Mouse (Mus musculus): ENCODE measurements around the gene Cutc. TPM values are rescaled to one million over a fixed set of nuclear protein-coding genes. Genes with fewer than 3 reads are reported as not detected.

Cutc gene
- total RNA-seq, 1 experiment: 3.8 TPM

- no peaks in the 10 kb centered on the region for H3K4me1 ChIP-seq (ENCODE audit: control insufficient read depth in 2 of 2, insufficient read depth in 2 of 2, low read length in 2 of 2, poor library complexity in 1 of 2)
- DNase-seq (ENCODE audit: low read depth, low spot score): no peak
- in situ Hi-C loops (cut with MboI; ENCODE audit: low sequenced_read_pairs in 2 of 2, unreplicated experiment in 2 of 2): no loop called here
- no peaks in the 10 kb centered on the region for H3K9me3 ChIP-seq (ENCODE audit: control insufficient read depth, insufficient read depth, low read depth, low read length)
- no peak overlapping the region for H3K9ac ChIP-seq (ENCODE audit: insufficient read depth, low read depth, low read length, poor library complexity, severe bottlenecking)
- H3K27ac ChIP-seq (ENCODE audit: insufficient read depth, low read depth, low read length, poor library complexity, severe bottlenecking): no peak overlapping the region
- H3K36me3 ChIP-seq (ENCODE audit: control insufficient read depth, insufficient read depth, low read length, poor library complexity, severe bottlenecking): no peaks in the 10 kb centered on the region
- H3K4me3 ChIP-seq (ENCODE audit: insufficient read depth in 1 of 2, low read depth in 1 of 2, low read length in 2 of 2, poor library complexity in 1 of 2, severe bottlenecking in 1 of 2): no peak overlapping the region
- TF ChIP-seq HCFC1 (IDR thresholded peaks at IDR 0.05; ENCODE audit: borderline replicate concordance, insufficient read depth, low read length) (no peak), MAFK (IDR thresholded peaks at IDR 0.05; ENCODE audit: insufficient read depth, low read depth, low read length) (peak; percentile 94)
Measured at GRCm38 (mm10) chr19:43761543-43762256, 8.9 kb downstream of the Cutc start.

GRCm38 (mm10) chr19:43762410-43762809 lies 9.6 kb downstream of the Cutc start:
- Histone ChIP-seq H3K27ac (ENCODE audit: insufficient read depth, low read depth, low read length, poor library complexity, severe bottlenecking) (no peak overlapping the region), H3K36me3 (ENCODE audit: control insufficient read depth, insufficient read depth, low read length, poor library complexity, severe bottlenecking) (no peaks in the 10 kb centered on the region), H3K9me3 (ENCODE audit: control insufficient read depth, insufficient read depth, low read depth, low read length) (no peaks in the 10 kb centered on the region), H3K9ac (ENCODE audit: insufficient read depth, low read depth, low read length, poor library complexity, severe bottlenecking) (no peak overlapping the region), H3K4me3 (ENCODE audit: insufficient read depth in 1 of 2, low read depth in 1 of 2, low read length in 2 of 2, poor library complexity in 1 of 2, severe bottlenecking in 1 of 2) (no peak overlapping the region), H3K4me1 (ENCODE audit: control insufficient read depth in 2 of 2, insufficient read depth in 2 of 2, low read length in 2 of 2, poor library complexity in 1 of 2) (no peaks in the 10 kb centered on the region)
- DNase-seq (ENCODE audit: low read depth, low spot score): no peak
- in situ Hi-C loops (cut with MboI; ENCODE audit: low sequenced_read_pairs in 2 of 2, unreplicated experiment in 2 of 2): no loop called here
- no peak for TF ChIP-seq MAFK (IDR thresholded peaks at IDR 0.05; ENCODE audit: insufficient read depth, low read depth, low read length)
- no peak for TF ChIP-seq ZNF384 (IDR thresholded peaks at IDR 0.05; ENCODE audit: low read depth, low read length)
- TF ChIP-seq HCFC1 (IDR thresholded peaks at IDR 0.05; ENCODE audit: borderline replicate concordance, insufficient read depth, low read length): no peak
- TF ChIP-seq ZC3H11A (IDR thresholded peaks at IDR 0.05; ENCODE audit: borderline replicate concordance, low read depth, low read length): no peak
- no peak for TF ChIP-seq CHD2 (IDR thresholded peaks at IDR 0.05; ENCODE audit: low read depth, low read length)

- Histone ChIP-seq H3K4me3 (ENCODE audit: insufficient read depth in 1 of 2, low read depth in 1 of 2, low read length in 2 of 2, poor library complexity in 1 of 2, severe bottlenecking in 1 of 2) (no peak overlapping the region), H3K27ac (ENCODE audit: insufficient read depth, low read depth, low read length, poor library complexity, severe bottlenecking) (no peak overlapping the region), H3K36me3 (ENCODE audit: control insufficient read depth, insufficient read depth, low read length, poor library complexity, severe bottlenecking) (no peaks in the 10 kb centered on the region), H3K9ac (ENCODE audit: insufficient read depth, low read depth, low read length, poor library complexity, severe bottlenecking) (no peak overlapping the region), H3K4me1 (ENCODE audit: control insufficient read depth in 2 of 2, insufficient read depth in 2 of 2, low read length in 2 of 2, poor library complexity in 1 of 2) (no peaks in the 10 kb centered on the region), H3K9me3 (ENCODE audit: control insufficient read depth, insufficient read depth, low read depth, low read length) (no peaks in the 10 kb centered on the region)
- DNase-seq (ENCODE audit: low read depth, low spot score): no peak
- no peak for TF ChIP-seq ZNF384 (IDR thresholded peaks at IDR 0.05; ENCODE audit: low read depth, low read length)
- TF ChIP-seq HCFC1 (IDR thresholded peaks at IDR 0.05; ENCODE audit: borderline replicate concordance, insufficient read depth, low read length): no peak
- TF ChIP-seq ZC3H11A (IDR thresholded peaks at IDR 0.05; ENCODE audit: borderline replicate concordance, low read depth, low read length): no peak
- TF ChIP-seq MAFK (IDR thresholded peaks at IDR 0.05; ENCODE audit: insufficient read depth, low read depth, low read length): no peak
- no peak for TF ChIP-seq CHD2 (IDR thresholded peaks at IDR 0.05; ENCODE audit: low read depth, low read length)
- in situ Hi-C loops (cut with MboI; ENCODE audit: low sequenced_read_pairs in 2 of 2, unreplicated experiment in 2 of 2): no loop called here
Measured at GRCm38 (mm10) chr19:43766451-43766850, 13.7 kb downstream of the Cutc start.

- in situ Hi-C loops (cut with MboI; ENCODE audit: low sequenced_read_pairs in 2 of 2, unreplicated experiment in 2 of 2): no loop called here
- no peak for DNase-seq (ENCODE audit: low read depth, low spot score)
- TF ChIP-seq ZC3H11A (IDR thresholded peaks at IDR 0.05; ENCODE audit: borderline replicate concordance, low read depth, low read length) (no peak), MAFK (IDR thresholded peaks at IDR 0.05; ENCODE audit: insufficient read depth, low read depth, low read length) (no peak)
- Histone ChIP-seq H3K4me1 (ENCODE audit: control insufficient read depth in 2 of 2, insufficient read depth in 2 of 2, low read length in 2 of 2, poor library complexity in 1 of 2) (no peaks in the 10 kb centered on the region), H3K9ac (ENCODE audit: insufficient read depth, low read depth, low read length, poor library complexity, severe bottlenecking) (no peak overlapping the region), H3K4me3 (ENCODE audit: insufficient read depth in 1 of 2, low read depth in 1 of 2, low read length in 2 of 2, poor library complexity in 1 of 2, severe bottlenecking in 1 of 2) (no peak overlapping the region), H3K36me3 (ENCODE audit: control insufficient read depth, insufficient read depth, low read length, poor library complexity, severe bottlenecking) (no peaks in the 10 kb centered on the region), H3K9me3 (ENCODE audit: control insufficient read depth, insufficient read depth, low read depth, low read length) (no peaks in the 10 kb centered on the region), H3K27ac (ENCODE audit: insufficient read depth, low read depth, low read length, poor library complexity, severe bottlenecking) (no peak overlapping the region)
Measured at GRCm38 (mm10) chr19:43767549-43768322, 14.9 kb downstream of the Cutc start.

All from ES-E14 (cell line).